Mouse (Mus musculus) heart, adult 11 months (tissue): Measurements from ENCODE around the gene Tmem106b.
A peak's percentile ranks its signal among the peaks of the same experiment; 100 is the strongest.

Source experiments
- DNase-seq: peaks from one replicate; pipeline ENCODE4 v3.0.0; 2022

Tmem106b gene

GRCm38 (mm10) chr6:13069302-13070146, at the start of gene Tmem106b:
Gene Tmem106b (plus strand): TSS chr6:13069759.
- peak; percentile 100 for DNase-seq

- DNase-seq, result no peak
Observed at GRCm38 (mm10) chr6:13021245-13022100, 48.1 kb upstream of the Tmem106b start.

- no peak for DNase-seq
Observed at GRCm38 (mm10) chr6:13030558-13030957, 39.0 kb upstream of the Tmem106b start.

GRCm38 (mm10) chr6:13030961-13031360, 38.6 kb upstream of the Tmem106b start:
- peak; percentile 79 for DNase-seq

- DNase-seq, result no peak
Observed at GRCm38 (mm10) chr6:13052408-13053200, 17.0 kb upstream of the Tmem106b start.

GRCm38 (mm10) chr6:13061276-13062039, 8.1 kb upstream of the Tmem106b start:
- DNase-seq, result no peak

- no peak for DNase-seq
Observed at GRCm38 (mm10) chr6:13062063-13062462, 7.5 kb upstream of the Tmem106b start.

- DNase-seq, result no peak
Observed at GRCm38 (mm10) chr6:13062691-13063255, 6.8 kb upstream of the Tmem106b start.

GRCm38 (mm10) chr6:13070147-13070425, 527 bp downstream of the Tmem106b start:
- no peak for DNase-seq

GRCm38 (mm10) chr6:13070485-13070884, 926 bp downstream of the Tmem106b start:
- peak; percentile 97 for DNase-seq

GRCm38 (mm10) chr6:13073036-13073435, 3.5 kb downstream of the Tmem106b start:
- DNase-seq, result no peak

GRCm38 (mm10) chr6:13073876-13074275, 4.3 kb downstream of the Tmem106b start:
- no peak for DNase-seq

GRCm38 (mm10) chr6:13082881-13083280, 13.3 kb downstream of the Tmem106b start:
- DNase-seq, result peak; percentile 88

- no peak for DNase-seq
Observed at GRCm38 (mm10) chr6:13096656-13097435, 27.3 kb downstream of the Tmem106b start.

- no peak for DNase-seq
Observed at GRCm38 (mm10) chr6:13100137-13100536, 30.6 kb downstream of the Tmem106b start.

- no peak for DNase-seq
Observed at GRCm38 (mm10) chr6:13108662-13109061, 39.1 kb downstream of the Tmem106b start.

- no peak for DNase-seq
Observed at GRCm38 (mm10) chr6:13137255-13137654, 67.7 kb downstream of the Tmem106b start.
